Mouse (Mus musculus) limb, embryonic 10.5 days (tissue): ENCODE measurements around the gene Arl3. TPM values are rescaled to one million over a fixed set of nuclear protein-coding genes. Genes with fewer than 3 reads are reported as not detected.

ENCODE experiments used
- polyA plus RNA-seq: library from polyadenylated mRNA; unstranded; fragments of >200 nt; fragmentation: Nextera tagmentation; extraction: Ambion mirVana; gene quantifications from 2 replicates; pipeline ENCODE4 v1.2.1, GENCODE M21; 2016

Arl3 gene
- polyA plus RNA-seq, 1 experiment from 2014 or later, result 164 TPM

Other genes with a start within 250 kb of the Arl3 start
- 1.4 and 1.8 TPM in 2 replicates for gene Psd, start 246.0 kb downstream of the Arl3 start, polyA plus RNA-seq
- 12.2 and 13.0 TPM in 2 replicates for gene Fbxl15, start 245.0 kb downstream of the Arl3 start, polyA plus RNA-seq
- 150 and 183 TPM in 2 replicates for gene Cuedc2, start 234.5 kb downstream of the Arl3 start, polyA plus RNA-seq
- 7.7 and 8.1 TPM in 2 replicates for gene Mfsd13a, start 232.1 kb downstream of the Arl3 start, polyA plus RNA-seq
- gene 2310034G01Rik, start 222.9 kb downstream of the Arl3 start, polyA plus RNA-seq, result 1.3 and 1.8 TPM in 2 replicates
- 159 and 168 TPM in 2 replicates for gene Actr1a, start 177.4 kb downstream of the Arl3 start, polyA plus RNA-seq
- gene Sufu, start 176.3 kb downstream of the Arl3 start, polyA plus RNA-seq, result 53.8 and 58.5 TPM in 2 replicates
- gene Trim8, start 71.5 kb downstream of the Arl3 start, polyA plus RNA-seq, result 13.0 and 15.2 TPM in 2 replicates
- 19.0 and 21.7 TPM in 2 replicates for gene Sfxn2, start 167 bp upstream of the Arl3 start, polyA plus RNA-seq
- 49.8 and 52.3 TPM in 2 replicates for gene Wbp1l, start 25.9 kb upstream of the Arl3 start, polyA plus RNA-seq
- gene Cyp17a1, start 100.0 kb upstream of the Arl3 start, polyA plus RNA-seq, result not detected in 2 replicates
- 11.0 and 12.7 TPM in 2 replicates for gene Borcs7, start 116.7 kb upstream of the Arl3 start, polyA plus RNA-seq
- gene As3mt, start 134.3 kb upstream of the Arl3 start, polyA plus RNA-seq, result 29.7 and 31.4 TPM in 2 replicates
- gene Cnnm2, start 188.4 kb upstream of the Arl3 start, polyA plus RNA-seq, result 1.5 and 1.6 TPM in 2 replicates